Mouse (Mus musculus) liver, embryonic 12.5 days (tissue): ENCODE measurements around the gene Gm11042. TPM values are rescaled to one million over a fixed set of nuclear protein-coding genes. Genes with fewer than 3 reads are reported as not detected.
A peak's percentile ranks its signal among the peaks of the same experiment; 100 is the strongest.

Experiments
- ATAC-seq: fragments of 200-750 bp; cut with Nextera tagmentation; 2 replicates; pipeline ENCODE4 v1.8.0; 2017; ENCODE audit warnings: moderate number of reproducible peaks, mild to moderate bottlenecking, moderate library complexity
- H3K27ac ChIP-seq: fragments of 300-500 bp; sonication (generic); 2 replicates; pipeline ENCODE4 v1.5.1; 2016; ENCODE audit warnings: mild to moderate bottlenecking
- H3K27me3 ChIP-seq: fragments of 300-500 bp; sonication (generic); replicated peaks from 2 replicates; pipeline ENCODE4 v1.6.1; 2016; ENCODE audit warnings: mild to moderate bottlenecking, moderate library complexity
- H3K36me3 ChIP-seq: fragments of 300-500 bp; sonication (generic); 2 replicates; pipeline ENCODE4 v1.6.1; 2016; ENCODE audit warnings: mild to moderate bottlenecking, moderate library complexity
- H3K4me1 ChIP-seq: fragments of 300-500 bp; sonication (generic); 2 replicates; pipeline ENCODE4 v1.6.1; 2016
- H3K4me2 ChIP-seq: fragments of 300-500 bp; sonication (generic); 2 replicates; pipeline ENCODE4 v1.6.1; 2016; ENCODE audit warnings: mild to moderate bottlenecking, moderate library complexity
- H3K4me3 ChIP-seq: fragments of 300-500 bp; sonication (generic); 2 replicates; pipeline ENCODE4 v1.5.1; 2016; ENCODE audit warnings: mild to moderate bottlenecking, moderate library complexity
- H3K9ac ChIP-seq: fragments of 300-500 bp; sonication (generic); 2 replicates; pipeline ENCODE4 v1.6.1; 2016; ENCODE audit warnings: mild to moderate bottlenecking, moderate library complexity
- H3K9me3 ChIP-seq: fragments of 300-500 bp; sonication (generic); replicated peaks from 2 replicates; pipeline ENCODE4 v1.6.1; 2016; ENCODE audit warnings: mild to moderate bottlenecking, moderate library complexity
- WGBS: fragments of 180-500 bp; shearing (Covaris S2); methylation state at CpG from one replicate; pipeline ENCODE4 v1.1.7; 2016; ENCODE audit not compliant: insufficient replicate concordance; 5-methylcytosine and 5-hydroxymethylcytosine counted together
- polyA plus RNA-seq: library from polyadenylated mRNA; unstranded; fragments of >200 nt; fragmentation: Nextera tagmentation; extraction: Ambion mirVana; gene quantifications from 2 replicates; pipeline ENCODE4 v1.2.1, GENCODE M21; 2016

Gm11042 gene
- polyA plus RNA-seq, 1 experiment from 2014 or later = not detected

DNA sequence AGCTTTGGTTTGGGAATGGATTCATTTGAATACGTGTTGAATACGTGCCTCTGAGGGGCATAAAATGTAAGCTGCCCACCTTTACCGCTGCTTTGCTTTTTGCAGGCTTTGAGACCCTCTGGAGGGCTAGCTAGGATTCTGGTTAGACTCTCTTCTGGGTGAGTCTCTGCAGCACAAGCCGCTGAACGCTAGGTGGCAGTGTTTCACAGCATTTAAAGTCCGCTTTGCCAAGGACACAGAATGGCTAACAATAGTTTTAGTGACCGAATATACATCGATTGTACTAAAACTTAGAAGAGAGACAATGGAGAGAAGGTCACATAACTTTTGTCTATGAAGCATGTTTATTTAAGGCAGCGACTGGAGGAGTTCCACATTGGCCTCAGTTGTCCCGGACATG, 4.1 kb upstream of the Gm11042 start:
- no peaks in the 10 kb centered on the region for H3K4me1 ChIP-seq
- no peak overlapping the region for H3K9ac ChIP-seq
- no peak overlapping the region for H3K27ac ChIP-seq
- no peak overlapping the region for H3K4me2 ChIP-seq
- H3K27me3 ChIP-seq = no peaks in the 10 kb centered on the region
- WGBS = 17% methylated on average over 10 of the region's 10 CpGs
- no peak overlapping the region for H3K4me3 ChIP-seq
- ATAC-seq = no peak
- no peaks in the 10 kb centered on the region for H3K9me3 ChIP-seq
- H3K36me3 ChIP-seq = no peaks in the 10 kb centered on the region

DNA sequence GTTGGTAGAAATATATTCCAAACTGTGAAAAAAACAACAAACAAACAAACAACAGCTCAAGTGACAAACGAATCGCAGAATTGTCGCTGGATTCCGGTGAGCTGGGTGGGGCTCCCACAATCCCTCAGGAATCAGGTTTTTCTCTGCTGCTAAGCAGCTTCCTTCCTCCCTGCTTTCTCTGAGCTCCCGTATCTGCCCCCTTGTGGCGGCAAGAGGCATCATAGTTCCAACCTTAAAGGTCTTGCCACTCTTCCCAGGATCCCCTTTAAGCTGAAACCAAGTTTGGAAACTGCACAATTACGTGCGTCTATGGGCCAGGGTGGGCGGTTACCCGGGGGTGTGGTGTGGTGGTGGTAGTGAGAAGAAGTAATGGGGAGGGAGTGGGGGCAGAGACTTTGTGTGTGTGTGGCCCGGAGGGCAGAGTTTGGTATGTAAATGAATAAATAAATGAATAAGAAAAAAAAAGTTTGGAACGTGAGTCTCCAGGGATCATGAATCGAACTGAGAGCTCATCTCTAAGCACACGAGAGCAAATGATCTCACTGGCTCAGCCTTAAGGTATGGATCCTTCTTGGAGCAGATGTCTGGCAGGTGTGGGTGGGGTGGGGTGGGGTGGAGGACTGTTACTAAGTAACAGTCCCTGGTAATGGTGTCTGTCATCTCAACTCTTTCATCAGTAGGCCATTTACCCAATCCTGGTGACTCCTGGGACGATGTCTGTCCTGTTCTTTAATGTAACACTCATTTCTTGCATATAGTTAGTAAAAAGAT, 980 bp upstream of the Gm11042 start:
- WGBS = 16% methylated on average over 15 of the region's 15 CpGs
- Histone ChIP-seq H3K9ac (no peak overlapping the region), H3K9me3 (no peaks in the 10 kb centered on the region), H3K27me3 (no peaks in the 10 kb centered on the region), H3K36me3 (no peaks in the 10 kb centered on the region), H3K4me1 (no peaks in the 10 kb centered on the region), H3K4me2 (peak overlapping the region; percentile 58), H3K27ac (no peak overlapping the region), H3K4me3 (peak overlapping the region; percentile 43)
- no peak for ATAC-seq

DNA sequence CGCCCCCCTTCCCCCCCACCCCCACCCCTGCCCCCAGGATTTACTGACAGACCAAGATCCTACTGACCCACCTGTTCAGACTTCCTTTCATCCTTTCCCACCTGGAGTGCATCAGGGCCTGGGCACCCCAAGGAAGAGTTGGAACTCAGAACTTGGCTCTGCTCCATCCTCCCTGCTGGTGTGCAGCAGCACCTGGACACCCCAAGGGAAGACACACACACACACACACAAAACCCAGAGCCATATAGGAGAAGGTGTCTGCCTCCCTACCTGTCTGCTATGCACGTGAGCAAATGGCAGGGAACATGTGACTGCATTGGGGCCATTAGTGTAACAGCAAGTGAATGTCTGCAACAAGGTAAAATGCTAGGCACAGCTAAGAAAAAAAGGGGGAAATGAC, 973 bp downstream of the Gm11042 start:
- Histone ChIP-seq H3K27me3 (no peaks in the 10 kb centered on the region), H3K4me1 (no peaks in the 10 kb centered on the region), H3K9ac (no peak overlapping the region), H3K4me2 (no peak overlapping the region), H3K4me3 (no peak overlapping the region), H3K36me3 (no peaks in the 10 kb centered on the region), H3K27ac (no peak overlapping the region), H3K9me3 (no peaks in the 10 kb centered on the region)
- 37% methylated on average over 2 of the region's 2 CpGs for WGBS
- no peak for ATAC-seq

DNA sequence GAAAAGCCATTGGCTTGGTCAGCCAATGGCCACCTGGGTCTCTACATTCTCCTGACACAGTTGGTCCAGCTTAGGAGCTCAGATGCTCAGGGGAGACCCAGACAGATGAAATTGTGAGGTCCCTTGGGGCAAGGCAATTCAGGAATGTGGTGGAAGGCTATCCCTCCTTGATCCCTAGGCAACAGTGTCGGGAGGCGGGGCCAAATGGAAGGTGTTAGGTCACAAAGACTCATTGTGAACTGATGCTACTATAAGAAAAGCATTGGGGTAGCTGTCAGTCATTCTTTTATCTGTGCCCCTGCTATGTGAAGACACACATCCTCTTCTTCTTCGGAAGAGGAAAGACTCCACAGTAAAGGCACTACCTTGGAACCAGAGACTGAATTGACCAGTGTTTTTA, 3.6 kb downstream of the Gm11042 start:
- Histone ChIP-seq H3K9me3 (no peaks in the 10 kb centered on the region), H3K27ac (no peak overlapping the region), H3K4me1 (no peaks in the 10 kb centered on the region), H3K27me3 (no peaks in the 10 kb centered on the region), H3K4me2 (no peak overlapping the region), H3K9ac (no peak overlapping the region), H3K4me3 (no peak overlapping the region), H3K36me3 (no peaks in the 10 kb centered on the region)
- WGBS = 60% methylated on average over 3 of the region's 3 CpGs
- ATAC-seq = no peak

DNA sequence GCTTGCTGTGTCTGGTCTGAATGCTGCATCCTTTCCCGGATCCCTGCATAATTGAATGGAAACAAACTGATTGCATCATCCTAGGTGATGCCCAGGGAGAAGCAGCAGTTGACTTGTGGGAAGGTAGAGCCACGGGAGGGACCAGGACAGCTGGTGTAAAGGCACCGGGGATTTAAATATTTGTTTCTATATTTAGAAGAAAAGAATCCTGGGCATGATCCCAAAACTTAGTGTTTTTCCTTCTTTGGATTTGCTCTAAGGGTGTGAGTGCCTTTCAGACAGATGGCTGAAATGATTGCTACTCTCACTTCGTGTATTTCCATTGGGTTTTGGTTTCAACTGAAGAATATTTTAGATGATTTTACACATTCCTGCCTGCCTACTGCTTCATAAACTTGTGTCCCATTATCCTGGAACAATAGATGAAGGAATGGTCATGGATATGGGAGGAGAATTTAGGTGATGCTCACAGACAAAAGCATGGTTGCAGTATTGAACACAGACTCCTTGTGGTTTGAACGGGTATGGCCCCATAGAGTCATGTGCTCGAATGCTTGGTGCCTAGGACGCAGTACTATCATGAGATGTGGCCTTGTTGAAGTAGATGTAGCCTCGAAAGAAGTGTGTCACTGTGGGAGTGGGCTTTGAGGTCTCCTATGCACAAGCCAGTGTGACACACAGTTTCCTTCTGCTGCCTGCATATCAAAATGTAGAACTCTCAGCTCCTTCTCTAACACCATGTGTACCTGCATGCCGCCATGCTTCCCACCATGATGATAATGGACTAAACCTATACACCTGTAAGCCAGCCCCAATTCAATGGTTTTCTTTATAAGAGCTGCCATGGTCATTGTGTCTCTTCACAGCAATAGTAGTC, 12.5 kb downstream of the Gm11042 start:
- no peak overlapping the region for H3K9ac ChIP-seq
- no peaks in the 10 kb centered on the region for H3K4me1 ChIP-seq
- H3K27me3 ChIP-seq = no peaks in the 10 kb centered on the region
- no peak overlapping the region for H3K4me2 ChIP-seq
- no peaks in the 10 kb centered on the region for H3K36me3 ChIP-seq
- H3K4me3 ChIP-seq = no peak overlapping the region
- no peak overlapping the region for H3K27ac ChIP-seq
- no peaks in the 10 kb centered on the region for H3K9me3 ChIP-seq
- 61% methylated on average over 9 of the region's 9 CpGs for WGBS
- ATAC-seq = no peak

DNA sequence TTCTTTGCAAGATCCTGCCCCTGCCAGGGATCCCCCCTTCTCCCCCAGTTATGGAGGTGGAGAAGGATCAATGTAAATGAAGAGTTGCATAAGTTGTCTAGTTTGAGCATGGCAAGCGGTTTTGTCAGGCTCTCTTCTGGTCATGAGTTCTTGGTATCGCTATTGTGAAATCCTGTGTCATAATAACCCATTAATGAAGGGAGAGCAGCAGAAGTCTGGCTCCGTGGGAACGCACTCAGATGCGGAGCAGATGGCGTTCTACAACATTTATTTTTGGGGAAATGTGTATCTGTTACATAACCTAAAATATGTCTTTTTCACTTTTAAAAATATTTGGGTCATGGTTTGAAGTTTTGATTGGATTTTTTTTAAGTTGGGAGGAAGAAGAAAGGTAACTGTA, 14.6 kb downstream of the Gm11042 start:
- H3K27ac ChIP-seq = no peak overlapping the region
- no peaks in the 10 kb centered on the region for H3K36me3 ChIP-seq
- no peak overlapping the region for H3K4me2 ChIP-seq
- ATAC-seq = no peak
- no peak overlapping the region for H3K9ac ChIP-seq
- WGBS = 72% methylated on average over 6 of the region's 6 CpGs
- H3K4me3 ChIP-seq = no peak overlapping the region
- no peaks in the 10 kb centered on the region for H3K27me3 ChIP-seq
- H3K9me3 ChIP-seq = no peaks in the 10 kb centered on the region
- H3K4me1 ChIP-seq = no peaks in the 10 kb centered on the region

DNA sequence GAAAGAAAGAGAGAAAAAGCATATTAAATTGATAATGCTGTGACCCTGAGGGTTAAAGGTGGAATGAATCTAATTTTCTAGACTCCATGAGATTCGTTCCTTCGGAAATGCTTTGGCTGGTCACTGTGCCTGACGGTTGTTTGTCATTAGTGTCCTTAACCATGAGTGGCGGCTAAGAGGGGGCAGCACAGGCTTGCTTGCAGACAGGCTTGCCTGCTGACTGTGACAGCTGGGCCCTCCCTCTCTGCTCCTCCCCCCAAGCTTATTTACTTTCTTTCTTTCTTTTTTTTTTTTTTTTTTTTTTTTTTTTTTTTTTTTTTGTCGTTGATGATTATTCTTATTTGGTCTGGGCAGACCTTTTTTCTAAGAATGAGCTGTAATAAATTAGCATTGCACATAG, 19.8 kb downstream of the Gm11042 start:
- no peak overlapping the region for H3K4me3 ChIP-seq
- H3K36me3 ChIP-seq = no peaks in the 10 kb centered on the region
- H3K9me3 ChIP-seq = no peaks in the 10 kb centered on the region
- no peaks in the 10 kb centered on the region for H3K4me1 ChIP-seq
- no peak for ATAC-seq
- H3K27me3 ChIP-seq = no peaks in the 10 kb centered on the region
- no peak overlapping the region for H3K27ac ChIP-seq
- H3K4me2 ChIP-seq = no peak overlapping the region
- no peak overlapping the region for H3K9ac ChIP-seq
- WGBS = 40% methylated on average over 5 of the region's 5 CpGs

DNA sequence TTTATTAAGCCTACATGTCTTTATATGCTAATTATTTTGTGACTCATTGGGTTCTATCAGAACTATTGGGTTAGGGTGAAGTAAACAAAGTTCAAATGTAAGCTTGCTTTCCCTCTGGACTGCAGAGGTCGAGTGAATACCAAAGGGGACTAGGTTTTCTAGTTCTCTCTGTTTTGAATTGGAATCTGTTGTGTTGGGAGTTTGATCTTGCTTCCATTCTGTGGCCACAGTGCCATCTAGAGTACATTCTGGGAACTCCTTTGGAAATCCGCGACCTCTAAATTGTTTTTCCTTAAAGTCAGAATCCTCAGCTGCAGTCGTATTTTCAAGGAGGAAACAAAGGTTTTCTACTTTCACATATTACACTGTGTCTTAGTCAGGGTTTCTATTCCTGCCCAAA, 22.6 kb downstream of the Gm11042 start:
- ATAC-seq = no peak
- H3K4me2 ChIP-seq = no peak overlapping the region
- H3K9me3 ChIP-seq = no peaks in the 10 kb centered on the region
- WGBS = 3% methylated on average over 4 of the region's 4 CpGs
- no peaks in the 10 kb centered on the region for H3K4me1 ChIP-seq
- H3K27me3 ChIP-seq = no peaks in the 10 kb centered on the region
- no peak overlapping the region for H3K27ac ChIP-seq
- H3K4me3 ChIP-seq = no peak overlapping the region
- H3K36me3 ChIP-seq = no peaks in the 10 kb centered on the region
- no peak overlapping the region for H3K9ac ChIP-seq

DNA sequence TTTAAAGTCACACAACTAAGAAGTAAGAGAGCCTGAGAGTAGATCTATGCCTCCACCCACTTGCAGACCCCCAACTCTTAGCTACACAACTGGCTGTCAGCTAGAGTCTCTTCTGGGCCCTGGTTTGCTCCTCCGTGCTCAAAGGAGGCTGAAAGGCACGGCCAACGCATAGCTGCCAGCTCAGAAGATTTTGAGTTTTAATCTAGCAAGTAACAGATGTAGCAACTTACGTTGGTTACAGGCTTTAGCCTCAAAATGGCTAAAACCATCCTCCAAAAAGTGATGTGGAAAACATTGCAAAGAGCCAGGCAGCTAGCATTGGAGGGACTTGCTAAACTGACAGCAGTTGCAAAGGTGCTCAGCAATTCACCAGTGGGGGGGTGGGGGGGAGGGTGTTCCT, 25.2 kb downstream of the Gm11042 start:
- 0 out of 2 replicates have a peak, but pooled peaks cover under 1% of the 10 kb centered on the region for H3K27me3 ChIP-seq
- no peak overlapping the region for H3K4me2 ChIP-seq
- H3K9ac ChIP-seq = no peak overlapping the region
- no peaks in the 10 kb centered on the region for H3K9me3 ChIP-seq
- no peak overlapping the region for H3K27ac ChIP-seq
- no peaks in the 10 kb centered on the region for H3K36me3 ChIP-seq
- 69% methylated on average over 4 of the region's 4 CpGs for WGBS
- no peak overlapping the region for H3K4me3 ChIP-seq
- no peaks in the 10 kb centered on the region for H3K4me1 ChIP-seq
- ATAC-seq = no peak

DNA sequence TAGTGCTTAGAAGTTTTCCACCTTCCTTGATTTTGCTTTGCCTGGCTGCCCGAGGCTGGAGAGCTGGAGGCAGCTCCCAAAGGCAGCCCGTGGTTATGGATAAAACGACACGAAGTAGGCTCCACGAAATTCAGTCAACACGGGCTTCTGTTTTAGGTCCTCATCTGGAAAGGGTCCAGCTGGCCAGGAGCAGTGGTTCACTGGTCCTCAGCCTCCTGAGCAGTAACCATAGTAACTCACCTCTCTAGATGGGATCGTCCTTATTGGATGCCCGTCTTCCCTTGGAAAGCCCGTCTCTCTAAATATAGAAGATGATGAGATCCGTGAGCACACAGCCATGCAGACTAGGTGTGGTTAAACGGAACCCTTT, 31.5 kb downstream of the Gm11042 start:
- H3K4me1 ChIP-seq = no peaks in the 10 kb centered on the region
- H3K36me3 ChIP-seq = no peaks in the 10 kb centered on the region
- peaks cover 39% of the 10 kb centered on the region for H3K27me3 ChIP-seq
- peak overlapping the region; percentile 52 for H3K4me2 ChIP-seq
- no peak overlapping the region for H3K27ac ChIP-seq
- no peaks in the 10 kb centered on the region for H3K9me3 ChIP-seq
- H3K4me3 ChIP-seq = no peak overlapping the region
- ATAC-seq = no peak
- WGBS = 7% methylated on average over 11 of the region's 11 CpGs
- H3K9ac ChIP-seq = no peak overlapping the region

DNA sequence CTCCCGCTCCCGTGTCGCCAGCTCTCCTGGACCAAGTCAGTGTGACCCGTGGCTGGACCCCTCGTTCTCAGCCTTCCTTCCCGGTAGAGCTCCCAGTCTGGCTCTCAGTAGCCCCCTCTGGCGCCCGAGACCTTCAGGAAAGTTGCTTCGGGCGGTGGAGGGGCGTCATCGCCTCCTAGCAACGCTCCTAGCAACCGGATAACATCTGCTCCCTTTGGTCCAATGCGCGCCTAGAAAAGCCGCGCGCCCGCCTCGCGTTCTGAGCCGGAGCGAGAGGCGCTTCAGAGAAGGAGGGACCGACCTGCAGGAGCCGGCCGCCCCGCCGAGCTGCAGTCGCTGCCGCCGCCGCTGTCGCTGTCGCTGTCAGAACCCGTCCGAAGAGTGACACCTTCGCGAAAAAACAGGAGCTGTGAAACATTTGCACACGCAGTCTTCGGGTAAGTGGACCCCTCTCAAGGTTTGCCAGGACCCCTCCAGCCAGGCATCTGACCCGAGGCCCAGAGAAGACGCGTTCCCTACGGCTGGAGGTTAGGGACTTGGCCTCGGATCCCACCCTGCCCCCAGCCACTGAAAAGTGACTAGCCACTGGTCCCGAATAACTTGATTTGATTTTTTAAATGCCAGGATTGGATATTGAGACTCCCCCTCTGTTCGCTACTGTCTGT, 32.0 kb downstream of the Gm11042 start:
- Histone ChIP-seq H3K4me2 (peak overlapping the region; percentile 52), H3K4me1 (no peaks in the 10 kb centered on the region), H3K27me3 (peaks cover 39% of the 10 kb centered on the region), H3K4me3 (peak overlapping the region; percentile 27; the same call in 1 of the 2 replicates), H3K27ac (no peak overlapping the region), H3K36me3 (no peaks in the 10 kb centered on the region), H3K9ac (no peak overlapping the region), H3K9me3 (no peaks in the 10 kb centered on the region)
- 1% methylated on average over 49 of the region's 49 CpGs for WGBS
- peak; percentile 47; the same call in 1 of the 2 replicates for ATAC-seq

DNA sequence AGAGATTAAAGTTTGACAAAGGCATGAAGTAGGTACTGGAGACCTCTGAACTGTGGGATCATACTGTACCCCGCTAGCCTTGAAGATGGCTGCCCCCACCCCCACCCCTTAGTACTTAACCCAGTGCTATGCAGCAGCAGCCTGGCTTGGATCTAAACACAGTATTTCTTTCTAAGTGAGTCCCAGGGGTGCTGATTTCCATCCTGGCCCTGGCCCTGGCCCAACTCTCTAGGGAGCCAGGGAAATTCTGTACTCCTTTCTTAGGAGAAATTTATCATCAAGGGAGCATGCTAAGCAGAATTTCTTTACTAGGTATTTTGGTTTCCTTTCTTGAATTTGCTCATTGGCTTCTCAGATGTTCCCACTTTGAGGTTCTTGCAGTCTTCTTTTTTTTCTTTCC, 33.3 kb downstream of the Gm11042 start:
- ATAC-seq = no peak
- no peaks in the 10 kb centered on the region for H3K4me1 ChIP-seq
- no peak overlapping the region for H3K4me2 ChIP-seq
- H3K4me3 ChIP-seq = no peak overlapping the region
- no peak overlapping the region for H3K9ac ChIP-seq
- no peaks in the 10 kb centered on the region for H3K9me3 ChIP-seq
- 64% methylated on average over 1 of the region's 1 CpGs for WGBS
- H3K27me3 ChIP-seq = peaks cover 39% of the 10 kb centered on the region
- no peaks in the 10 kb centered on the region for H3K36me3 ChIP-seq
- no peak overlapping the region for H3K27ac ChIP-seq
